Mouse (Mus musculus) liver, embryonic 11.5 days (tissue): ENCODE measurements around the gene Aatf. TPM values are rescaled to one million over a fixed set of nuclear protein-coding genes. Genes with fewer than 3 reads are reported as not detected.

Experiments
- ATAC-seq: fragments of 200-750 bp; cut with Nextera tagmentation; replicated peaks from 2 replicates; pipeline ENCODE4 v1.8.0; 2017; ENCODE audit warnings: moderate number of reproducible peaks, mild to moderate bottlenecking, moderate TSS enrichment, moderate library complexity; ENCODE audit not compliant: low FRiP score
- DNase-seq: peaks from one replicate; pipeline ENCODE4 v3.0.0-alpha.2; 2017; ENCODE audit warnings: low spot score
- H3K27ac ChIP-seq: fragments of 300-500 bp; sonication (generic); 2 replicates; pipeline ENCODE4 v1.5.1; 2014; ENCODE audit warnings: mild to moderate bottlenecking, low read depth, low read length, control low read depth
- H3K27me3 ChIP-seq: fragments of 300-500 bp; sonication (generic); replicated peaks from 2 replicates; pipeline ENCODE4 v1.6.1; 2014; ENCODE audit warnings: low read length, mixed read lengths; ENCODE audit not compliant: control insufficient read depth, insufficient read depth
- H3K36me3 ChIP-seq: fragments of 300-500 bp; sonication (generic); 2 replicates; pipeline ENCODE4 v1.6.1; 2014; ENCODE audit warnings: mild to moderate bottlenecking, low read length, moderate library complexity, mixed read lengths; ENCODE audit not compliant: control insufficient read depth, insufficient read depth
- H3K4me1 ChIP-seq: fragments of 300-500 bp; sonication (generic); replicated peaks from 2 replicates; pipeline ENCODE4 v1.6.1; 2014; ENCODE audit warnings: low read length, mixed read lengths; ENCODE audit not compliant: control insufficient read depth, insufficient read depth
- H3K4me2 ChIP-seq: fragments of 300-500 bp; sonication (generic); 2 replicates; pipeline ENCODE4 v1.6.1; 2014; ENCODE audit warnings: mild to moderate bottlenecking, control low read depth, moderate library complexity
- H3K4me3 ChIP-seq: fragments of 300-500 bp; sonication (generic); 2 replicates; pipeline ENCODE4 v1.5.1; 2014; ENCODE audit warnings: low read depth, low read length, control low read depth
- H3K9ac ChIP-seq: fragments of 300-500 bp; sonication (generic); 2 replicates; pipeline ENCODE4 v1.6.1; 2014; ENCODE audit warnings: low read depth, low read length, control low read depth
- H3K9me3 ChIP-seq: fragments of 300-500 bp; sonication (generic); 2 replicates; pipeline ENCODE4 v1.6.1; 2016; ENCODE audit warnings: low read length, inconsistent platforms, mixed read lengths; ENCODE audit not compliant: control insufficient read depth
- WGBS: fragments of 180-500 bp; shearing (Covaris S2); extraction: QIAGEN DNeasy Blood & Tissue Kit; methylation state at CpG from one replicate; pipeline ENCODE4 v1.1.7; 2014; 5-methylcytosine and 5-hydroxymethylcytosine counted together
- polyA plus RNA-seq: library from polyadenylated mRNA; unstranded; fragments of >200 nt; fragmentation: Nextera tagmentation; extraction: Ambion mirVana; gene quantifications from 2 replicates; pipeline ENCODE4 v1.2.1, GENCODE M21; 2014

The Aatf gene
- polyA plus RNA-seq, 1 experiment from 2014 or later, result 87.6 TPM

DNA sequence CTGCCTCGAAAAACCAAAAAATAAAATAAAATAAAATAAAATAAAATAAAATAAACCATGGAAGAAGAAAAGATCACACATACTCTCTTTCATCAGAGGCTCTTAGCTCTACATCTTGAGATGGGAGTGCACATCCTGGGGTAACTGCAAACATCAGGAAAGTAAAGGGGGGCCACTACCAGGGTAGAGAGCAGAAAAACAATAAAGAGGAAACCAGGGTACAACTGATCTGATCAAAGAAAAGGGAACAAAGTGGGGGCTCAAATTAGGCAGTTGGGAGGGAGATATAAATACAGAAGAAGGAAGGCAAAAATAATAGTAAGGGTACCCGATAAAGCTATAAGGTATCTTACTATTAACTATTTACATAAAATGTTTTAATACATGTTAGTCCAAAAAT, 36.7 kb downstream of the Aatf start:
- Histone ChIP-seq H3K4me2 (no peak overlapping the region), H3K27ac (no peak overlapping the region), H3K9ac (no peak overlapping the region), H3K27me3 (no peaks in the 10 kb centered on the region), H3K4me1 (no peaks in the 10 kb centered on the region), H3K9me3 (no peaks in the 10 kb centered on the region), H3K36me3 (no peaks in the 10 kb centered on the region; the same call in 1 of the 2 replicates), H3K4me3 (no peak overlapping the region)
- no peak for ATAC-seq
- 86% methylated on average over 2 of the region's 2 CpGs for WGBS
- no peak for DNase-seq

DNA sequence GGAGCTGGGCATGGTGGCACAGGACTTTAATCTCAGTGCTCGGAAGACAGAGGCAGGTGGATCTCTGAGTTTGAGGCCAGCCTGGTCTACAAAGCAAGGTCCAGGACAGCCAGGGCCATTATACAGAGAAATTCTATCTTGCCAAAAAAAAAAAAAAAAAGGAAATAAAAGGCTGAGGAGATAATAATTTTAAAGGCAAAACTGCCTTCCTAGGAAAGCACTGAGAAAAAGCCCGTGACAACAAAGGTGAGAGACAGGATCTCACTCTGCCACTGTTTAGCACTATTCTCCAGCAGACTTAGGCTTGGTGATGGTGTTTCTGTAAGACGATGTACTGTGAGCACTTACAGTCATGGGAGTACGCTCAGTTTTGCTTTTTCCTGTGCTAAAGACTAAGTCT, 37.3 kb downstream of the Aatf start:
- no peak for DNase-seq
- no peaks in the 10 kb centered on the region for H3K27me3 ChIP-seq
- no peak overlapping the region for H3K27ac ChIP-seq
- no peaks in the 10 kb centered on the region for H3K9me3 ChIP-seq
- no peak overlapping the region for H3K9ac ChIP-seq
- 93% methylated on average over 4 of the region's 4 CpGs for whole genome bisulfite sequencing
- H3K4me2 ChIP-seq, result no peak overlapping the region
- H3K36me3 ChIP-seq, result no peaks in the 10 kb centered on the region; the same call in 1 of the 2 replicates
- H3K4me3 ChIP-seq, result no peak overlapping the region
- H3K4me1 ChIP-seq, result no peaks in the 10 kb centered on the region
- no peak for ATAC-seq

DNA sequence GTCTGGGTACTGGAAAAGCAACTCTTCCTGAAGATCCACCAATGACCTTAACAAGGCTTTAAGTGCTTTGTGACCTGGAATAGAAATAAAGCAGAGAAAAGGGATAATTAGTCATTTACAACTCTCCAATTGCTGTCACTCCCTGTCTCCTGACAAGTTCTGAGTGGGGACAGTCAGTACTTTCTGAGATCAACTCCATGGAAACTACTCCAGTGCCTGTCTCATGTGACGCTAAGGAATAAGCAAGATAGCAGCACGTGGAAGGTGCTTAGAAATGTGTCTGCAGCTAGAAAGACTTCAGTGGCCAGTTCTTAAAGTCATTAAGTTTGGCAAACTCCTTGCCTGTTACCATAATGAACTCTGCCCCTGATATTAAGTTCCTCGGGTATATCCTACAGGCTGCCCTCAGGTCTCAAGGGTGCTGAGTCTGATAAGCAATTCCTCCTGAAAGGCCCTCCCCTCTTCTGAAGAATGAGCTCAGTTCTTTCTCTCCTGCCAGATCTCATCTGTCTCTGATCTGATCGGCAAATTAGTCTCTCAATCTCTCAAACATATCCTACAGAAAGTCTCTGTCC, 40.1 kb downstream of the Aatf start:
- Histone ChIP-seq H3K4me1 (no peaks in the 10 kb centered on the region), H3K27me3 (no peaks in the 10 kb centered on the region), H3K9me3 (no peaks in the 10 kb centered on the region), H3K36me3 (peaks cover 8% of the 10 kb centered on the region), H3K4me2 (no peak overlapping the region), H3K9ac (no peak overlapping the region), H3K27ac (no peak overlapping the region), H3K4me3 (no peak overlapping the region)
- 61% methylated on average over 4 of the region's 4 CpGs for WGBS
- DNase-seq, result no peak
- ATAC-seq, result no peak

DNA sequence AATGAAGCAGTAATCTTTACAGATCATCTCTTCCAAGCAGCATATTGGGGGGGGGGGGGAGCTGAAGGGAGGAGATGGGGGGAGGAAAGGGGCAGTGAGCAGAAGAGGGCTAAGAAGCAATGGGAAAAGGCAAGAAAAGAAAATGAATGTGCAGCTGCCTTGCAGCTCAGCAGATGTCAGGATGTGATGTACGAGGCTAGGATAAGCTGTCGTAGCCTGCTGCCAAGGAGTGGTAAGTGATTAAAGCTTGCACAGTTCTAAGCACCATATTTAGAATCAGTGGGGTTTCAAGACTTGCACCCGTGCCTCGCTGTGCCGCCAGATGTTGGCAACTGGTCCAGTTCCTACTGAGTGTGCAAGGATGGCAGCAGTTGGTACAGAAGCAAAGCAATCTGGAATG, 48.8 kb downstream of the Aatf start:
- Histone ChIP-seq H3K27me3 (no peaks in the 10 kb centered on the region), H3K9me3 (no peaks in the 10 kb centered on the region), H3K36me3 (peaks cover 3% of the 10 kb centered on the region; the same call in 1 of the 2 replicates), H3K4me2 (no peak overlapping the region), H3K4me1 (no peaks in the 10 kb centered on the region), H3K9ac (no peak overlapping the region), H3K4me3 (no peak overlapping the region), H3K27ac (no peak overlapping the region)
- ATAC-seq (no peak), DNase-seq (no peak)
- WGBS, result 75% methylated on average over 5 of the region's 5 CpGs

DNA sequence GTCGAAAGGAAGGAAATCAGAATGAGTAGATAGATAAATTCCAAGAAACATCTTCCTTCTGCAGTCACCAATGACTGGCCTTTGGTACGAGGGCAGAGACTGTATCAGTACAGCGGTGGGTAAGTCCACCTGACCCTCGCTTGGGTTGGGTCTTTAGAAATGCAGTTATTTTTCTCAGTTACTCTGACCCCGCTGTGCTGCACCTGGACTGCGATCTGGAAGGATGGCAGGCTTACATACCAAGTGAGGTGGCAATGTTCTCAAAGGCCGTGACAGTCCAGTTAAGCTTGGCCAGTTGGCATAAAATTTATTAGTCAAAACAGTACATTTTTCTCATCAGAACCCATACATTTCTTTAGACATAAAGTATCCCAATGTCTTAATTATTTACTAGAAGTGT, 59.4 kb downstream of the Aatf start:
- no peak overlapping the region for H3K4me2 ChIP-seq
- H3K4me3 ChIP-seq, result no peak overlapping the region
- ATAC-seq (no peak), DNase-seq (no peak)
- no peak overlapping the region for H3K27ac ChIP-seq
- H3K36me3 ChIP-seq, result no peaks in the 10 kb centered on the region
- 91% methylated on average over 7 of the region's 7 CpGs for WGBS
- no peaks in the 10 kb centered on the region for H3K9me3 ChIP-seq
- no peak overlapping the region for H3K9ac ChIP-seq
- H3K4me1 ChIP-seq, result no peaks in the 10 kb centered on the region; the same call in 1 of the 2 replicates
- no peaks in the 10 kb centered on the region for H3K27me3 ChIP-seq

DNA sequence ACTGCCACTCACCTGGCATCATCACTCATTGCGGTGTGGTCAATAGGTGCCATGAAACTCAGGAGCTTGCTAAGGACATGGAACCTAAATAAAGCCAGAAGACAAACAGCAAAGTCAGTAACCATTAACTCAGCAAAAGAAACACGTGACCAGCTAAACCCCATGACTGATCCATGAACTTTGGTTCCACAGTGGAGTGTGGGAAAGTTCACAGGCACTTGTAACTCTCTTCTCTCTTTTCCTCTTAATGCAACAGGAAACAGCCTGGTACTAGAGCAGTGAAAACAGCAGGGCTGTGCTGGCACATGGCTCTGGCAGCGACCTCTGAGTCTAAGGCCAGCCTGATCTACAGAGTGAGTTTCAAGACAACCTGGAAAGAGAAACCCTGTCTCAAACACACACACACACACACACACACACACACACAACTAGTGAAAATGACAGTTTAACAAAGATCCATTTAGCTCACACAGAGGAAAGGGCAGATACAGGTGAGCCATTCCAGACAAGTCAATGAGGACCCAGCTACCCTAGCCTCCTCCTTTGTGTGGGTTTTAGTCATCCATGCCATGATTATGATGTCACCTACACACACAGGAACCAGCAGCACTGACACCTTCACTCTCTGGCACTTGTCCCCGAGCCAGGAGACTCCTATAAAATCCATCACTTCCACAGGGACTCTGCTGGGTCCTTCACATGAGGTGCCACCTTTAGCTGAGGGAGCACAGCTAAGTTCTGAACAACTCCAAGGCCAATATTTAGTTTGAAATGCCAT, 70.6 kb downstream of the Aatf start:
- H3K4me1 ChIP-seq, result no peaks in the 10 kb centered on the region
- ATAC-seq, result no peak
- peaks cover 4% of the 10 kb centered on the region; the same call in 1 of the 2 replicates for H3K36me3 ChIP-seq
- peak overlapping the region; percentile 30; the same call in 1 of the 2 replicates for H3K27ac ChIP-seq
- DNase-seq, result no peak
- H3K9me3 ChIP-seq, result no peaks in the 10 kb centered on the region
- no peak overlapping the region for H3K4me3 ChIP-seq
- no peak overlapping the region for H3K9ac ChIP-seq
- no peaks in the 10 kb centered on the region for H3K27me3 ChIP-seq
- 88% methylated on average over 4 of the region's 4 CpGs for WGBS
- no peak overlapping the region for H3K4me2 ChIP-seq

- Histone ChIP-seq H3K9ac (no peak overlapping the region), H3K9me3 (no peaks in the 10 kb centered on the region), H3K27me3 (no peaks in the 10 kb centered on the region), H3K4me2 (no peak overlapping the region), H3K36me3 (peaks cover 6% of the 10 kb centered on the region; the same call in 1 of the 2 replicates), H3K4me3 (no peak overlapping the region), H3K27ac (no peak overlapping the region), H3K4me1 (no peaks in the 10 kb centered on the region)
- WGBS, result 90% methylated on average over 3 of the region's 3 CpGs
- no peak for ATAC-seq
- DNase-seq, result no peak
Measured at GRCm38 (mm10) chr11:84440402-84440801, 72.9 kb downstream of the Aatf start.

- H3K9me3 ChIP-seq, result no peaks in the 10 kb centered on the region
- no peak overlapping the region for H3K9ac ChIP-seq
- H3K4me1 ChIP-seq, result no peaks in the 10 kb centered on the region
- no peaks in the 10 kb centered on the region for H3K27me3 ChIP-seq
- DNase-seq (no peak), ATAC-seq (no peak)
- H3K4me3 ChIP-seq, result no peak overlapping the region
- H3K36me3 ChIP-seq, result peaks cover 4% of the 10 kb centered on the region; the same call in 1 of the 2 replicates
- 79% methylated on average over 6 of the region's 6 CpGs for WGBS
- H3K4me2 ChIP-seq, result no peak overlapping the region
- no peak overlapping the region for H3K27ac ChIP-seq
Measured at GRCm38 (mm10) chr11:84434879-84435278, 78.4 kb downstream of the Aatf start.

GRCm38 (mm10) chr11:84430336-84430735, 83.0 kb downstream of the Aatf start:
- H3K27me3 ChIP-seq, result no peaks in the 10 kb centered on the region
- H3K4me2 ChIP-seq, result no peak overlapping the region
- H3K36me3 ChIP-seq, result no peaks in the 10 kb centered on the region; the same call in 1 of the 2 replicates
- H3K4me3 ChIP-seq, result no peak overlapping the region
- WGBS, result 79% methylated on average over 4 of the region's 4 CpGs
- no peak overlapping the region for H3K27ac ChIP-seq
- ATAC-seq, result no peak
- no peak overlapping the region for H3K9ac ChIP-seq
- H3K9me3 ChIP-seq, result no peaks in the 10 kb centered on the region
- no peak for DNase-seq
- peaks cover 4% of the 10 kb centered on the region for H3K4me1 ChIP-seq
